Mouse (Mus musculus) heart, embryonic 14.5 days (tissue): Measurements from ENCODE around the gene Gkn2. TPM values are rescaled to one million over a fixed set of nuclear protein-coding genes. Genes with fewer than 3 reads are reported as not detected.
A peak's percentile ranks its signal among the peaks of the same experiment; 100 is the strongest.

Source experiments
- ATAC-seq: fragments of 200-750 bp; cut with Nextera tagmentation; 2 replicates; pipeline ENCODE4 v1.8.0; 2017; ENCODE audit warnings: low read depth, moderate TSS enrichment; ENCODE audit not compliant: insufficient number of reproducible peaks, insufficient read depth, low FRiP score
- H3K27ac ChIP-seq, 2 experiments: fragments of 200-500 bp in 1 of 2; fragments of 300-500 bp in 1 of 2; sonication (generic) in 1 of 2; replicated peaks in 1 of 2; 2 replicates each; pipeline ENCODE4 v1.5.1; 2012 to 2014; ENCODE audit warnings: low read depth in 2 of 2, low read length in 2 of 2, control low read depth in 1 of 2, mild to moderate bottlenecking in 1 of 2, mixed read lengths in 1 of 2; ENCODE audit not compliant: control insufficient read depth in 1 of 2, insufficient read depth in 1 of 2
- H3K27me3 ChIP-seq: fragments of 300-500 bp; sonication (generic); 2 replicates; pipeline ENCODE4 v1.6.1; 2014; ENCODE audit warnings: mild to moderate bottlenecking, low read length, control low read depth; ENCODE audit not compliant: control insufficient read depth, insufficient read depth
- H3K36me3 ChIP-seq: fragments of 300-500 bp; sonication (generic); 2 replicates; pipeline ENCODE4 v1.6.1; 2014; ENCODE audit warnings: mild to moderate bottlenecking, control low read depth, low read length, mixed read lengths; ENCODE audit not compliant: control insufficient read depth, insufficient read depth
- H3K4me1 ChIP-seq, 2 experiments: fragments of 200-500 bp in 1 of 2; fragments of 300-500 bp in 1 of 2; sonication (generic) in 1 of 2; 2 replicates each; pipeline ENCODE4 v1.6.1; 2012 to 2014; ENCODE audit warnings: low read length in 2 of 2, control low read depth in 1 of 2, mixed read lengths in 1 of 2; ENCODE audit not compliant: control insufficient read depth in 2 of 2, insufficient read depth in 2 of 2
- H3K4me2 ChIP-seq: fragments of 300-500 bp; sonication (generic); 2 replicates; pipeline ENCODE4 v1.6.1; 2014; ENCODE audit warnings: mild to moderate bottlenecking, low read length
- H3K4me3 ChIP-seq, 2 experiments: fragments of 200-500 bp in 1 of 2; fragments of 300-500 bp in 1 of 2; sonication (generic) in 1 of 2; 2 replicates each; pipeline ENCODE4 v1.5.1; 2012 to 2014; ENCODE audit warnings: low read length in 2 of 2, mild to moderate bottlenecking in 2 of 2, control low read depth in 1 of 2, low read depth in 1 of 2, moderate library complexity in 1 of 2; ENCODE audit not compliant: control insufficient read depth in 1 of 2, insufficient read depth in 1 of 2
- H3K9ac ChIP-seq: fragments of 300-500 bp; sonication (generic); 2 replicates; pipeline ENCODE4 v1.6.1; 2014; ENCODE audit warnings: mild to moderate bottlenecking, low read length
- H3K9me3 ChIP-seq: fragments of 300-500 bp; sonication (generic); 2 replicates; pipeline ENCODE4 v1.6.1; 2016; ENCODE audit warnings: low read length, control low read depth; ENCODE audit not compliant: control insufficient read depth
- WGBS: fragments of 180-500 bp; shearing (Covaris S2); extraction: QIAGEN DNeasy Blood & Tissue Kit; methylation state at CpG from one replicate; pipeline ENCODE4 v1.1.7; 2014; 5-methylcytosine and 5-hydroxymethylcytosine counted together
- polyA plus RNA-seq: library from polyadenylated mRNA; unstranded; fragments of >200 nt; fragmentation: Nextera tagmentation; extraction: Ambion mirVana; gene quantifications from 2 replicates; pipeline ENCODE4 v1.2.1, GENCODE M21; 2014

The Gkn2 gene
- polyA plus RNA-seq, 1 experiment from 2014 or later, result not detected

DNA sequence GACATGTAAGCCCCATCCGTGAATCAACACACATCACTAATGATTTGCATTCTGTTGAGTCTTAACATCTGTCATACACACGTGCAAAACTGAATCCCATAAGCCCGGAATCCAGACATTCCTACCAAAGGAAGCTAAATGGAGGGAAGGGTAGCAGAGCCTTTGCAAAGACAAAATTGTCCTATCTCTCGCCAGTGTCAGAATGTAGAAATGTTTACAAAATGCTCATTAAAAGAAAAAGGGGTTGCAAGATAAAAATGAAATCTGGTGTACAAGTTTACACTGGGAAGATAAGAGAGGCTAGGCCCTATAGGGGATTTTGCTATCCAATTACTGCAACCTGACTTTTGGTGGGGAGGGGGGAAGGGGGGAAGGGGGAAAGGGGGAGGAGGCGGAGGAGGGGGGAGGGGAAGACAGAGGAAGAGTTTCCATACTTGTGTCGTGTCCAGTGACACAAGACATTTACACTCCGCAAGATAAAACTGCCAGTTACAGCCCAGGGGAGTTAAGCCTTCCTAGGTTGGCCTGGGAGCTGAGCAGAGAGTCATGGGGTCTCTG lies 55.4 kb downstream of the Gkn2 start, which contains the start of gene Bmp10:
Bmp10 (plus strand) TSS at position 508 of the 558 bp plus-strand sequence.
- peak within 1 kb of the TSS; percentile 46 for H3K4me2 ChIP-seq
- WGBS, result 41% methylated on average over 7 of the region's 7 CpGs

More for the DNA sequence above, 55.4 kb downstream of the Gkn2 start, which contains the start of gene Bmp10:
- Histone ChIP-seq H3K27ac (peak within 1 kb of the TSS; percentile 66 to 74), H3K9me3 (no peaks in the 10 kb centered on the region), H3K4me1 (peaks cover 13 to 21% of the 10 kb centered on the region in 2 experiments), H3K27me3 (peaks cover 53% of the 10 kb centered on the region), H3K4me3 (peak within 1 kb of the TSS; percentile 34 to 55), H3K9ac (peak within 1 kb of the TSS; percentile 68), H3K36me3 (no peaks in the 10 kb centered on the region)
- no peak for ATAC-seq

Other genes with a start within 250 kb of the Gkn2 start
- 5.5 and 6.5 TPM in 2 replicates for gene Antxr1, start 37.5 kb upstream of the Gkn2 start, polyA plus RNA-seq
- gene Gkn1, start 22.4 kb upstream of the Gkn2 start, polyA plus RNA-seq, result not detected in 2 replicates
- 0.57 and 1.1 TPM in 2 replicates for gene Gkn3, start 15.6 kb downstream of the Gkn2 start, polyA plus RNA-seq
- gene Bmp10, start 55.6 kb downstream of the Gkn2 start, polyA plus RNA-seq, result 6.1 and 8.3 TPM in 2 replicates
- 3.9 and 4.3 TPM in 2 replicates for gene Arhgap25, start 159.9 kb downstream of the Gkn2 start, polyA plus RNA-seq
- gene Prokr1, start 217.4 kb downstream of the Gkn2 start, polyA plus RNA-seq, result 1.2 and 1.5 TPM in 2 replicates